Mouse (Mus musculus) olfactory bulb, adult 2 months (tissue): ENCODE measurements at regions not wholly inside any gene's neighbourhood (a gene's known extent, or its start where the extent isn't known, plus 50 kb on each side); places are given as distances from the start of the nearest gene placed in this dataset.

Source experiments
- CTCF ChIP-seq: fragments of 200-500 bp; IDR thresholded peaks from 2 replicates; pipeline ENCODE4 v1.5.1; 2012; ENCODE audit warnings: low read depth, mild to moderate bottlenecking, low read length, moderate library complexity; ENCODE audit not compliant: insufficient read depth
- POLR2A ChIP-seq: fragments of 200-500 bp; IDR thresholded peaks from 2 replicates; pipeline ENCODE4 v1.6.1; 2012; ENCODE audit warnings: mild to moderate bottlenecking, low read depth, low read length, moderate library complexity; ENCODE audit not compliant: insufficient read depth

GRCm38 (mm10) chr1:73392077-73392476 lies 376.4 kb upstream of the Tnp1 start:
- TF ChIP-seq POLR2A (no peak), CTCF (no peak)
